Mouse (Mus musculus) Patski (cell line): Measurements from ENCODE around the gene Obsl1. TPM values are rescaled to one million over a fixed set of nuclear protein-coding genes. Genes with fewer than 3 reads are reported as not detected.

ENCODE experiments used
- ATAC-seq: fragments of 100-300 bp; one replicate; pipeline ENCODE4 v1.8.0; 2021
- CTCF ChIA-PET: fragments of 350-600 bp; sonication (Branson Sonifier 250); formaldehyde crosslinking; loops from one replicate; lab custom pipeline; 2022; ENCODE audit warnings: inconsistent platforms; lab: Charles Lee
- POLR2A ChIA-PET: fragments of 350-600 bp; sonication (Branson Sonifier 250); formaldehyde crosslinking; loops from one replicate; lab custom pipeline; 2022; ENCODE audit warnings: antibody characterized with exemption, inconsistent platforms; lab: Charles Lee
- DNase-seq: peaks from one replicate; pipeline ENCODE4 v3.0.0-alpha.2; 2011; ENCODE audit warnings: low read depth, low spot score
- H3K27me3 ChIP-seq: fragments of 371-371 bp; one replicate; pipeline ENCODE4 v1.5.1; 2021
- CTCF ChIP-seq: fragments of 100-300 bp; IDR thresholded peaks from one replicate; pipeline ENCODE4 v1.5.1; 2021
- in situ Hi-C: fragments of 300-500 bp; cut with MboI; formaldehyde crosslinking; loops from 3 replicates; pipeline ENCODE4 v1.11.1; 2018; ENCODE audit warnings: low pct_unique_long_range_greater_than_20kb, mixed read lengths
- polyA plus RNA-seq: library from polyadenylated mRNA; unstranded; gene quantifications from one replicate; pipeline ENCODE4 v1.2.3, GENCODE M21; 2021

Obsl1 gene
- polyA plus RNA-seq, 1 experiment from 2014 or later: 33.3 TPM

GRCm38 (mm10) chr1:75518427-75518826 lies 12.2 kb upstream of the Obsl1 start:
- DNase-seq (no peak), ATAC-seq (no peak)
- CTCF ChIA-PET: no interaction called here
- in situ Hi-C loops: no loop called here
- TF ChIP-seq CTCF: no peak
- POLR2A ChIA-PET: no interaction called here
- no peaks in the 10 kb centered on the region for H3K27me3 ChIP-seq

GRCm38 (mm10) chr1:75517984-75518383 lies 11.7 kb upstream of the Obsl1 start:
- POLR2A ChIA-PET: no interaction called here
- H3K27me3 ChIP-seq: peaks cover 3% of the 10 kb centered on the region
- DNase-seq (no peak), ATAC-seq (no peak)
- no peak for TF ChIP-seq CTCF
- CTCF ChIA-PET: no interaction called here
- in situ Hi-C loops: no loop called here

- TF ChIP-seq CTCF: no peak
- H3K27me3 ChIP-seq: peaks cover 6% of the 10 kb centered on the region
- POLR2A ChIA-PET: no interaction called here
- ATAC-seq (no peak), DNase-seq (no peak)
- CTCF ChIA-PET: no interaction called here
- in situ Hi-C loops: no loop called here
Observed at GRCm38 (mm10) chr1:75516703-75517380, 10.6 kb upstream of the Obsl1 start.

GRCm38 (mm10) chr1:75512550-75512949 lies 6.3 kb upstream of the Obsl1 start:
- ATAC-seq (no peak), DNase-seq (no peak)
- in situ Hi-C loops: no loop called here
- H3K27me3 ChIP-seq: peaks cover 9% of the 10 kb centered on the region
- ChIA-PET POLR2A (interaction anchor here (1.0 kb wide), 1 partner anchor 47 kb away, joined by 3 read pairs; no protein-coding TSS in a partner anchor), CTCF (no interaction called here)
- no peak for TF ChIP-seq CTCF

GRCm38 (mm10) chr1:75511437-75512210 lies 5.4 kb upstream of the Obsl1 start:
- DNase-seq (no peak), ATAC-seq (no peak)
- peaks cover 9% of the 10 kb centered on the region for H3K27me3 ChIP-seq
- no peak for TF ChIP-seq CTCF
- ChIA-PET POLR2A (interaction anchor here (1.0 kb wide), 1 partner anchor 48 kb away, joined by 3 read pairs; no protein-coding TSS in a partner anchor), CTCF (no interaction called here)
- in situ Hi-C loops: no loop called here

GRCm38 (mm10) chr1:75510154-75510553 lies 3.9 kb upstream of the Obsl1 start:
- peaks cover 14% of the 10 kb centered on the region for H3K27me3 ChIP-seq
- no peak for ATAC-seq
- ChIA-PET CTCF (no interaction called here), POLR2A (no interaction called here)
- in situ Hi-C loops: no loop called here
- TF ChIP-seq CTCF: no peak
- no peak for DNase-seq

- ChIA-PET CTCF (no interaction called here), POLR2A (no interaction called here)
- DNase-seq (no peak), ATAC-seq (no peak)
- H3K27me3 ChIP-seq: peaks cover 17% of the 10 kb centered on the region
- in situ Hi-C loops: no loop called here
- TF ChIP-seq CTCF: no peak
Observed at GRCm38 (mm10) chr1:75509586-75509985, 3.3 kb upstream of the Obsl1 start.

GRCm38 (mm10) chr1:75507006-75507405 lies 754 bp upstream of the Obsl1 start, which contains the start of gene Inha:
Gene Inha (plus strand): TSS chr1:75507077.
- no peak for ATAC-seq
- peaks cover 14% of the 10 kb centered on the region for H3K27me3 ChIP-seq
- in situ Hi-C loops: no loop called here
- ChIA-PET CTCF (no interaction called here), POLR2A (interaction anchor here (1.5 kb wide), 1 partner anchor 14 kb away, joined by 7 read pairs; the partner anchor contains the start of gene Stk11ip)
- no peak for DNase-seq
- no peak for TF ChIP-seq CTCF

GRCm38 (mm10) chr1:75505159-75505955 lies 895 bp downstream of the Obsl1 start:
- no peak for TF ChIP-seq CTCF
- ChIA-PET POLR2A (interaction anchor here (1.0 to 1.5 kb wide), 3 partner anchors 16 to 40 kb away, joined by 3 to 7 read pairs (median 4); partner anchors contain the start of genes Slc4a3 and Stk11ip), CTCF (interaction anchor here (1.1 to 2.6 kb wide), 2 partner anchors 28 to 54 kb away, joined by 4 to 6 read pairs; no protein-coding TSS in a partner anchor)
- H3K27me3 ChIP-seq: peaks cover 17% of the 10 kb centered on the region
- in situ Hi-C loops: no loop called here
- DNase-seq (no peak), ATAC-seq (peak; percentile 42)

GRCm38 (mm10) chr1:75504256-75505045 lies 1.8 kb downstream of the Obsl1 start:
- ATAC-seq (no peak), DNase-seq (no peak)
- TF ChIP-seq CTCF: no peak
- ChIA-PET POLR2A (no interaction called here), CTCF (interaction anchor here (2.6 kb wide), 1 partner anchor 28 kb away, joined by 6 read pairs; no protein-coding TSS in a partner anchor)
- peaks cover 17% of the 10 kb centered on the region for H3K27me3 ChIP-seq
- in situ Hi-C loops: no loop called here
